Mouse (Mus musculus) cerebellum, adult 2 months (tissue): ENCODE results near the gene Cnnm2. TPM values are rescaled to one million over a fixed set of nuclear protein-coding genes. Genes with fewer than 3 reads are reported as not detected.

ENCODE experiments used
- DNase-seq, 2 experiments: peaks; one replicate each; pipeline ENCODE4 v3.0.0; 2021
- H3K27ac ChIP-seq: fragments of 200-500 bp; 2 replicates; pipeline ENCODE4 v1.5.1; 2012; ENCODE audit warnings: low read length, control low read depth, inconsistent platforms; ENCODE audit not compliant: insufficient read depth
- H3K27me3 ChIP-seq: fragments of 200-500 bp; 2 replicates; pipeline ENCODE4 v1.6.1; 2012; ENCODE audit warnings: inconsistent platforms, mild to moderate bottlenecking, low read length, moderate library complexity; ENCODE audit not compliant: control insufficient read depth, insufficient read depth
- H3K4me1 ChIP-seq: fragments of 200-500 bp; 2 replicates; pipeline ENCODE4 v1.6.1; 2011; ENCODE audit warnings: low read length; ENCODE audit not compliant: control insufficient read depth, insufficient read depth
- H3K4me3 ChIP-seq: fragments of 200-500 bp; replicated peaks from 2 replicates; pipeline ENCODE3; 2011; ENCODE audit warnings: mild to moderate bottlenecking, low read depth, low read length, control low read depth; ENCODE audit not compliant: insufficient read depth
- CTCF ChIP-seq: fragments of 200-500 bp; IDR thresholded peaks from 2 replicates; pipeline ENCODE4 v1.5.1; 2011; ENCODE audit warnings: low read depth, mild to moderate bottlenecking, control low read depth, low read length, moderate library complexity, borderline replicate concordance; ENCODE audit not compliant: insufficient read depth
- POLR2A ChIP-seq: fragments of 200-500 bp; IDR thresholded peaks from 2 replicates; pipeline ENCODE4 v1.6.1; 2011; ENCODE audit warnings: low read length, control low read depth, borderline replicate concordance; ENCODE audit not compliant: insufficient read depth
- WGBS: fragments of 180-500 bp; shearing (Covaris S2); methylation state at CpG from one replicate; pipeline ENCODE4 v1.1.7; 2018; 5-methylcytosine and 5-hydroxymethylcytosine counted together
- polyA plus RNA-seq: library from polyadenylated mRNA; depleted of rRNA; stranded (reverse); fragments of >200 nt; gene quantifications from 2 replicates; pipeline ENCODE4 v1.2.3, GENCODE M21; 2012

Gene Cnnm2
- polyA plus RNA-seq, 1 experiment, result 31.2 TPM

DNA sequence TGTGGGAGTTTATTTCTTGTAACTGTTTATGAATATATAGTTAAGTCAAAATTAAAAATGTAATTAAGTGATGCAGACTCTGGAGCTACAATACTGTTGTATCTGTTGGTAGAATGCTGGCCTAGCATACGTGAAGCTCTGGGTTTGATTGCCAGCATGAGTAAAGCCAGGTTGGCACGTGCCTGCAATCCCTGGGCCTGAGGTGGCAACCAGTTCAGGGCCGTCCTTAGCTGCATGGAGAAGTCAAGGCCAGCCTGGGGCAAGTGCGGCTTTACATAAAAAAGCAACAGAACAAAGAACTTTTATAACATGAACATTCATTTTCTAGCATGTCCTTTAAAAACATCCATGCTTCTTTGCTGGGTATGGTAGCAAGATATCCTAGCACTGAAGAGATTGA is 79.6 kb downstream of the Cnnm2 start:
- no peaks in the 10 kb centered on the region for H3K27me3 ChIP-seq
- no peak overlapping the region for H3K27ac ChIP-seq
- TF ChIP-seq POLR2A, result no peak
- TF ChIP-seq CTCF, result no peak
- WGBS, result 54% methylated on average over 4 of the region's 4 CpGs
- peaks cover 12% of the 10 kb centered on the region for H3K4me1 ChIP-seq
- no peak for DNase-seq
- H3K4me3 ChIP-seq, result no peak overlapping the region

DNA sequence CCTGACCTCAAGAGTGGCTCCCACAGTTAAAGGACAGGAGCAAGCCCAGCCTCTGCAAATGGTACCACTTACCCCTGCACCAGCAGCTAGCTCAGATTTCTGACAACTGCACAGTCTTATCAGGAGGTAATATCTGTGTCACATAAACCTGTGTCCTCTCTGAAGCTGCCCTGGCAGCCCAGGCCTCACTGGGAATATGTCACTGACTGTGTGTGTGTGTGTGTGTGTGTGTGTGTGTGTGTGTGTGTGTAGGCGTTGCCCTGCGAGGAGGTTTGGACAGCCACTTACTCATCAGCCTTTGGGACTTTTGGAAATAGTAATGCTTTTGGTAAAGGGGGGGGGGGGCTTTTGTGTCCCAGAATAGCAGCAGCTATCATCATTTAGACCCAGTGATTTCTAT is 81.6 kb downstream of the Cnnm2 start:
- no peak for TF ChIP-seq CTCF
- no peak for TF ChIP-seq POLR2A
- Histone ChIP-seq H3K4me1 (peaks cover 12% of the 10 kb centered on the region), H3K4me3 (no peak overlapping the region), H3K27ac (no peak overlapping the region), H3K27me3 (no peaks in the 10 kb centered on the region)
- no peak for DNase-seq
- WGBS, result 68% methylated on average over 2 of the region's 2 CpGs

DNA sequence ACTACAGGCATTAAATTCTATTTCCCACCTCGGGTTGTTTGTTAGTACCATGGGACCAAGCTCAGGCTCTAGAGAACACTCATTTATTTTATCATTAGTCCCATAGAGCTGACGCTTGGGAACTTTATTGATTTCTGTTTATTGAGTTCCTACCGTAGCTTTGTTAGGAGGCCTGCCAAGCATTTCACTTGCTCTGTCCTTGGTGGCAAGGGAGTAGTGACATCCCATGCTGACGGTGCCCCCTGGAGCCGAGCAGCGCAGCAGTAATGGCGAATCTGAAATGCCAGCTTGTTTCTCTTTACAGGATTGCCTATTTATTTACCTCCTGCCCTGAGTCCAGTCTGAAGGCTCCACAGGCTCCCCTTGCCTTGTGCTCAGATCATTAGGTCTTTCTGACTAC is 84.7 kb downstream of the Cnnm2 start:
- H3K4me3 ChIP-seq, result no peak overlapping the region
- no peak overlapping the region for H3K27ac ChIP-seq
- H3K4me1 ChIP-seq, result peaks cover 8% of the 10 kb centered on the region
- 86% methylated on average over 7 of the region's 7 CpGs for WGBS
- no peak for DNase-seq
- no peak for TF ChIP-seq POLR2A
- H3K27me3 ChIP-seq, result no peaks in the 10 kb centered on the region

DNA sequence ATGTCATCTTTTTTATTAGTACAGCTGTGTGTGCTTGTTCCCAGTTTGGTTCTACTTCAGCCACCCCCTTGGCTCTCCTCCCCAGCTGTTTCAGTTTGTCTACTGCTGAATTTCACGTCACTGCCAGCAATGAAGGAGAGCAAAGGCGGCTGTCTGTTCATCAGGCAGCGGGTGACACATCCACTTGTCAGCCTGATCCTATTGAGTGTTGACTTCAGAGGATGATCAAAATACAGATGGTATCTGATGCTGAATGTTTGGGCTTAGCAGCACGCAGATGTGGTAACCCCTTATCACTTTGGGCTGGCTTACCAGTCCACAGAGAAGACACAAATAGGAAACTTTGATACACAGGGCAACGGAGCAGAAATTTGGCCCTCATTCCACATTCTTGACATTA is 85.1 kb downstream of the Cnnm2 start:
- 87% methylated on average over 5 of the region's 5 CpGs for WGBS
- DNase-seq, result no peak
- no peaks in the 10 kb centered on the region for H3K27me3 ChIP-seq
- no peak for TF ChIP-seq CTCF
- H3K4me3 ChIP-seq, result no peak overlapping the region
- H3K27ac ChIP-seq, result no peak overlapping the region
- peaks cover 8% of the 10 kb centered on the region for H3K4me1 ChIP-seq

DNA sequence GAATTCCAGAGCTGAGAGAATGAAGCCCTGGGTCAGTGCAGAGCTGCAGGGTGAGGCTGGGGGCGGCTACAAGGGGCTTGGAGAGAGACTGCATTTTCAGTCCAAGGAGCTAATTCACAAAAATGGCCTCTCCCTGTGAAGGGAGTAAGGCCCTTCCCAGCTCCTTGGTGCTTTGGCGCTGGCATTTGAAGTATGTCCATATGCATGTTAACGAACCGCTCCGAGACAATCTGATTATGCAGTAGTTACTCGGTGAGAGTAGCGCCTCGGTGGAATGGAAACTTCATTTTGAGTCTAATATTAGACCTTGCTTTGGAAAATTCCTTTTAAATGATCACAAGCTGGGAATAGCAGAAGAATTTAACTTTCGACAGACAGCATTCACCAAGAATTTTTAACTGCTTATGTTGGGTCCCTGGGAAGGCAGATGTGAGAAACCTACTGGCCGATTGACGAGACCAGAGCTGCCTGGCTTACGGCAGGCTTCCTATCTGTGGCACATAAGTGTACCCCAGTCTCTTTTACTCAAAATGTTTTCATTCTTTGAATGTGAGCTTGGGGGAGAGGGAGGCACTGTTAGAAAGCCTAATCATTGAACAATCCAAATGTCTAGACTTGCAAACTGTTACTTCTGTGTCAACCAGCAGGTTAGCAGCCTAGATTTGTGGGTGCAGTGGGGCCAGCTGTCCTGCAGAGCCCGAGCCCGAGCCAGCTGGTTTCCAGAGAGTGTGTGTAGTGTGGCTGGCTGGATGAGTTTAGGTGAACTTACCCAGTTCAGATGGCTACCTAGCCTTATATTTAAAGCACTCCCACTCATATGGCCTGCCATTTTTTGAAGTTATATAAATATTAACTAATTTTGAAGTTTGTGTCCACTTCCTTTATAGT is 87.2 kb downstream of the Cnnm2 start:
- H3K27ac ChIP-seq, result no peak overlapping the region
- no peaks in the 10 kb centered on the region for H3K27me3 ChIP-seq
- 64% methylated on average over 14 of the region's 14 CpGs for WGBS

DNA sequence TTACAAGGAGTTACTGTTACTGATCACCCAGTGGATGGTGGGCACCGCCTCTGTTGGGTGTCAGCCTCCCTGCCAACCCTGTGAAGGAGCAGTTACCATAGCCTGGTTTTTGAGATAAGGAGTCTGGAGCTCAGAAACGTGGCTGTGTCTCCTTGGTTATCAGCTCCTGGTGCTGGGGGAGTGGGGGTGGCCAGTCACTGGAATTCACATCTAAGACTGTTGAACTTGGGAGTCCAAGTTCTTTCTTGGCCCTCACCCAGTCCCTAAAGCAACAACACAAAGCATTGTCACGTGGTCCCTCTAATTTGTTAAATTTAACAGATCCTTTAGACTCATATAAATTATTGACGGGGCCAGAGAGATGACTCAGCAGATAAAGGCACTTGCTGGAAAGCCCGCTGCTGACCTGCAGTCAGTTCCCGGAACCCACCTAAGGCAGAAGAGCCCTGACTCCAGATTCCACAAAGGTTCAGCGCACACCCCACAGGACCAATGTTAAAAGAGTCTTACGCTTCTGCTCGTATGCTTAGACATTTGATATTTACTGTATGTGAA is 88.1 kb downstream of the Cnnm2 start:
- 79% methylated on average over 9 of the region's 9 CpGs for WGBS
- H3K27ac ChIP-seq, result no peak overlapping the region
- peaks cover 4% of the 10 kb centered on the region for H3K4me1 ChIP-seq
- no peak overlapping the region for H3K4me3 ChIP-seq
- no peak for DNase-seq
- no peaks in the 10 kb centered on the region for H3K27me3 ChIP-seq
- TF ChIP-seq CTCF (no peak), POLR2A (no peak)

More for the DNA sequence above, 87.2 kb downstream of the Cnnm2 start:
- H3K4me1 ChIP-seq, result peaks cover 8% of the 10 kb centered on the region
- TF ChIP-seq CTCF (no peak), POLR2A (no peak)
- no peak overlapping the region for H3K4me3 ChIP-seq
- DNase-seq, result no peak

DNA sequence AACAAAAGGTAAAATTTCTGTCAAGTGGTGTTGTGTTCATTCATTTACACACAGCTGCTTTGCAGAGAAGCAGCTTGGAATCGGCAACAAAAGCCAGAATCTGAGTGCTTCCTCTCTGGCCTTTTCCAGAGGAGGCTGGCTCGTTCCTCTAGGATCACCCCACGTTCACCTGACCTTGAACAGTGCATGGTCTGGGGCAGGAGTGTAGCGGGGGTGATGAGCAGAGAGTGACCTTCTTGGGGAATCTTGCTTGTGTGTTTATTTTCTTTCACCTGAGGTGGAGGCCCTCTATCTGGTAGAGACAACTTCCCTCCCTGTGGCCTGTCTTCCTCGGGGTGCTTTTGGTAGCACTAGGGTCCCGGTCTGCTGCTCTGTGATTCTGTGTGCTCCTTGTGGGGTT is 94.8 kb downstream of the Cnnm2 start:
- no peak for DNase-seq
- no peak overlapping the region for H3K27ac ChIP-seq

DNA sequence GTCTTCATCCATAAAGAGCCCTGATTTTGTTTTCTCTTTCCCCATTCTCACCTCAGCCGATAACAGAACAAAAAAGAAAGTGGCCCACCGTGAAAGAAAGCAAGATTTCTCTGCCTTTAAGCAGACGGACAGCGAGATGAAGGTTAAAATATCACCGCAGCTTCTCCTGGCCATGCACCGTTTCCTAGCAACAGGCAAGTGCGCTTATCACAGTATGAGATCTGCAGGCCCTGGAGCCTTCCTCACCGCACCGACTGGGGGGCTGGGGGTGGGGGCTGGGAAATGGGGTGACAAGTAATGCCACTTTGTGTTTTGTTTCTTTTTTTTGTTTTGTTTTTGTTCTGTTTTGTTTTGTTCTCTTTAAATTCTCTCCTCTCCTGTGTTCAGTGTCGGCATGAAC is 95.4 kb downstream of the Cnnm2 start:
- DNase-seq, result no peak
- H3K27me3 ChIP-seq, result no peaks in the 10 kb centered on the region
- 44% methylated on average over 10 of the region's 10 CpGs for WGBS
- TF ChIP-seq POLR2A, result no peak
- TF ChIP-seq CTCF, result no peak
- no peaks in the 10 kb centered on the region for H3K4me1 ChIP-seq
- no peak overlapping the region for H3K4me3 ChIP-seq
- H3K27ac ChIP-seq, result no peak overlapping the region

More for the DNA sequence above, 94.8 kb downstream of the Cnnm2 start:
- Histone ChIP-seq H3K4me3 (no peak overlapping the region), H3K4me1 (no peaks in the 10 kb centered on the region), H3K27me3 (no peaks in the 10 kb centered on the region)
- WGBS, result 68% methylated on average over 6 of the region's 6 CpGs
- TF ChIP-seq POLR2A (no peak), CTCF (no peak)
